8 mouse cellular contexts compared by ENCODE assay signal in genomic region chr2:72981441-72982109, GRCm38 (mm10). TPM values are rescaled to one million over a fixed set of nuclear protein-coding genes. Genes with fewer than 3 reads are reported as not detected.
DNase-seq lines count a peak whose midpoint lies in the region; ATAC-seq and TF ChIP-seq lines count a peak whose summit lies in the region.

No protein-coding gene starts in this region.

- TF ChIP-seq POLR2A in bone marrow macrophage, adult 2 months (IDR thresholded peaks at IDR 0.05; ENCODE audit: borderline replicate concordance, low read depth, low read length): no peak

- peak overlapping the region; percentile 63; the same call in 1 of the 2 replicates for H3K4me2 ChIP-seq in kidney, embryonic 14.5 days (replicated peaks; ENCODE audit: low read depth, low read length)
- peak overlapping the region; percentile 75 for H3K4me2 ChIP-seq in hindbrain, embryonic 15.5 days
- peak overlapping the region; percentile 58 for H3K4me2 ChIP-seq in midbrain, embryonic 15.5 days

- ATAC-seq in kidney, embryonic 14.5 days (ENCODE audit: low FRiP score, low TSS enrichment): no peak
- ATAC-seq in hindbrain, embryonic 15.5 days (ENCODE audit: low FRiP score, low read depth): no peak
- ATAC-seq in midbrain, embryonic 15.5 days (replicated peaks): no peak

- no peak for TF ChIP-seq CTCF in bone marrow macrophage, adult 2 months (IDR thresholded peaks at IDR 0.05; ENCODE audit: low read depth, low read length)

- WGBS in kidney, embryonic 14.5 days: 83% methylated on average over 9 of the region's 9 CpGs
- 72% methylated on average over 9 of the region's 9 CpGs for WGBS in hindbrain, embryonic 15.5 days
- 70% methylated on average over 9 of the region's 9 CpGs for WGBS in midbrain, embryonic 15.5 days

- no peaks in the 10 kb centered on the region for H3K36me3 ChIP-seq in kidney, embryonic 14.5 days (ENCODE audit: control insufficient read depth, insufficient read depth, low read length)
- H3K36me3 ChIP-seq in hindbrain, embryonic 15.5 days: no peaks in the 10 kb centered on the region
- H3K36me3 ChIP-seq in midbrain, embryonic 15.5 days (replicated peaks): no peaks in the 10 kb centered on the region

- no peak for DNase-seq in kidney, postnatal 36 days
- no peak for DNase-seq in layer of hippocampus, adult 9-11 months
- DNase-seq in urinary bladder, postnatal 4 days (ENCODE audit: low spot score in 2 of 2): no peak
- no peak for DNase-seq in testis, postnatal 10 days (ENCODE audit: low spot score)

- no peak overlapping the region for H3K9ac ChIP-seq in kidney, embryonic 14.5 days (ENCODE audit: low read depth, low read length)
- H3K9ac ChIP-seq in hindbrain, embryonic 15.5 days: peak overlapping the region; percentile 100; the same call in 1 of the 2 replicates
- 0 out of 2 replicates have a peak overlapping the region, but pooled peaks have one; percentile 100 for H3K9ac ChIP-seq in midbrain, embryonic 15.5 days

- no peaks in the 10 kb centered on the region for H3K27me3 ChIP-seq in kidney, embryonic 14.5 days (ENCODE audit: control insufficient read depth, insufficient read depth, low read length)
- no peaks in the 10 kb centered on the region for H3K27me3 ChIP-seq in hindbrain, embryonic 15.5 days
- no peaks in the 10 kb centered on the region for H3K27me3 ChIP-seq in midbrain, embryonic 15.5 days (replicated peaks)

- H3K9me3 ChIP-seq in kidney, embryonic 14.5 days (ENCODE audit: control insufficient read depth, low read length): no peaks in the 10 kb centered on the region
- H3K9me3 ChIP-seq in hindbrain, embryonic 15.5 days: no peaks in the 10 kb centered on the region
- no peaks in the 10 kb centered on the region for H3K9me3 ChIP-seq in midbrain, embryonic 15.5 days

- H3K4me1 ChIP-seq in kidney, embryonic 14.5 days (ENCODE audit: control insufficient read depth, insufficient read depth, low read length): no peaks in the 10 kb centered on the region; the same call in 1 of the 2 replicates
- H3K4me1 ChIP-seq in bone marrow macrophage, adult 2 months (ENCODE audit: control insufficient read depth, insufficient read depth, low read length): peaks cover 29% of the 10 kb centered on the region
- peaks cover 19% of the 10 kb centered on the region for H3K4me1 ChIP-seq in hindbrain, embryonic 15.5 days (replicated peaks)
- peaks cover 17% of the 10 kb centered on the region for H3K4me1 ChIP-seq in midbrain, embryonic 15.5 days

- no peak overlapping the region; the same call in 1 of the 2 replicates for H3K27ac ChIP-seq in kidney, embryonic 14.5 days (ENCODE audit: low read depth, low read length)
- H3K27ac ChIP-seq in bone marrow macrophage, adult 2 months (ENCODE audit: insufficient read depth, low read depth, low read length): peak overlapping the region; percentile 100
- H3K27ac ChIP-seq in hindbrain, embryonic 15.5 days (replicated peaks): peak overlapping the region; percentile 100
- peak overlapping the region; percentile 100 for H3K27ac ChIP-seq in midbrain, embryonic 15.5 days

- peak overlapping the region; percentile 87; the same call in 1 of the 2 replicates for H3K4me3 ChIP-seq in kidney, embryonic 14.5 days (ENCODE audit: low read length)
- no peak overlapping the region for H3K4me3 ChIP-seq in bone marrow macrophage, adult 2 months (ENCODE audit: insufficient read depth, low read length)
- H3K4me3 ChIP-seq in hindbrain, embryonic 15.5 days: peak overlapping the region; percentile 100
- H3K4me3 ChIP-seq in midbrain, embryonic 15.5 days: peak overlapping the region; percentile 96

RNA-seq across cellular contexts. Expression of gene Sp3, which starts 1.3 kb away (rescaled TPM):
- polyA plus RNA-seq in kidney, embryonic 14.5 days (2014; fragmentation: Nextera tagmentation; extraction: Ambion mirVana): 48.5 and 76.0 TPM in 2 replicates
- polyA plus RNA-seq in bone marrow macrophage, adult 2 months (2012; ENCODE audit: insufficient read depth, insufficient read length, missing spikeins): 65.5 and 72.8 TPM in 2 replicates
- polyA plus RNA-seq in hindbrain, embryonic 15.5 days (2015; fragmentation: Nextera tagmentation; extraction: Ambion mirVana): 33.3 and 36.1 TPM in 2 replicates
- polyA plus RNA-seq in midbrain, embryonic 15.5 days (2015; fragmentation: Nextera tagmentation; extraction: Ambion mirVana): 37.7 and 39.4 TPM in 2 replicates

RNA-seq across cellular contexts. Expression of gene Gm11084, which starts 4.9 kb away (rescaled TPM):
- not detected in 2 replicates for polyA plus RNA-seq in kidney, embryonic 14.5 days (2014; fragmentation: Nextera tagmentation; extraction: Ambion mirVana)
- polyA plus RNA-seq in bone marrow macrophage, adult 2 months (2012; ENCODE audit: insufficient read depth, insufficient read length, missing spikeins): not detected in 2 replicates
- not detected in 2 replicates for polyA plus RNA-seq in hindbrain, embryonic 15.5 days (2015; fragmentation: Nextera tagmentation; extraction: Ambion mirVana)
- not detected in 2 replicates for polyA plus RNA-seq in midbrain, embryonic 15.5 days (2015; fragmentation: Nextera tagmentation; extraction: Ambion mirVana)
